Mouse (Mus musculus): ENCODE measurements around the gene Mettl21e. TPM values are rescaled to one million over a fixed set of nuclear protein-coding genes. Genes with fewer than 3 reads are reported as not detected.

Gene Mettl21e
- polyA plus RNA-seq, 1 experiment from 2014 or later = 0.47 TPM

DNA sequence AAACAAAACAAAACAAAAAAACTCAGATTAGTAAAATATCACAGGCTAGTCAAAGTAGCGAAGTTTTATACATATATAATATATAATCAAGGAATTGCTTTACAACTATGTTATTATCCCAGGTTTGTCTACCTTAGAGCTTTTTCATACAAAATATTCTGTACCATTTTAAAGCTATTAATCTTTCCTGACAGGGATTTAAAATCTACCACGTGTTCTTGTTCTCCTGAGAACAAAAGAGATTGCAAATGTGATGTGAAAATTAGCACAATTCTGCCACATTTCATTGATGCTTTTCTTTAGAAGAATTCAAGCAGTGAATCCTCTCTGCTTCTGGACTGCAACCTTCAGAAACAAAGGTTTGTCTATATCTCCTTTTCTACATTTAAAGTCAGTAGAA, 4.3 kb downstream of the Mettl21e start:
- no peaks in the 10 kb centered on the region for H3K4me1 ChIP-seq (ENCODE audit: control insufficient read depth, low read depth, low read length)
- 42% methylated on average over 2 of the region's 2 CpGs for WGBS (ENCODE audit: insufficient replicate concordance)
- no peaks in the 10 kb centered on the region for H3K36me3 ChIP-seq (ENCODE audit: control insufficient read depth, insufficient read depth)
- H3K9me3 ChIP-seq (replicated peaks; ENCODE audit: control insufficient read depth, low read length) = no peaks in the 10 kb centered on the region
- H3K4me3 ChIP-seq (ENCODE audit: low read depth, low read length) = no peak overlapping the region
- no peak for ATAC-seq (ENCODE audit: low read depth)
- no peak overlapping the region for H3K9ac ChIP-seq (ENCODE audit: low read depth, low read length)
- H3K4me2 ChIP-seq (ENCODE audit: low read depth, low read length) = no peak overlapping the region
- H3K27me3 ChIP-seq (ENCODE audit: control insufficient read depth, insufficient read depth, low read depth, low read length) = no peaks in the 10 kb centered on the region
- no peak overlapping the region for H3K27ac ChIP-seq (ENCODE audit: low read length)

DNA sequence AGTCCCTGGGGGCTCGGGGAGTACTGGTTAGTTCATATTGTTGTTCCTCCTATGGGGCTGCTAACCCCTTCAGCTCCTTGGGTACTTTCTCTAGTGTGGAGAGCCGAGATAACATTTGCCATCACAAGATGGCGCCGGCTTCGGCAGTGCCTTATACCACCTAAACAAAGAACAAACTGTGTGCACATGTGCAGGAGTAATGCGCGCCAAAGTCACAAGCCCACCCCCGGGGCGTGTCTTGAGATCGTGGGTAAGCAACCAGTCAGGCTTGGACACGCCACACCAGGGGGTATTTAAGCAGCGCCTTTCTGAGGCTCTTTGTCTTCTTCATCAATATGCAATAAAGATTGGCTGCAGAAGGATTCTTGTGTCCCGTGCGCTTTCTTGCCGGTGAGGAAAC, 15.9 kb downstream of the Mettl21e start:
- Histone ChIP-seq H3K9ac (ENCODE audit: low read depth, low read length) (no peak overlapping the region), H3K27ac (ENCODE audit: low read length) (no peak overlapping the region), H3K36me3 (ENCODE audit: control insufficient read depth, insufficient read depth) (no peaks in the 10 kb centered on the region), H3K4me2 (ENCODE audit: low read depth, low read length) (no peak overlapping the region), H3K9me3 (replicated peaks; ENCODE audit: control insufficient read depth, low read length) (no peaks in the 10 kb centered on the region), H3K4me3 (ENCODE audit: low read depth, low read length) (no peak overlapping the region), H3K4me1 (ENCODE audit: control insufficient read depth, low read depth, low read length) (no peaks in the 10 kb centered on the region), H3K27me3 (ENCODE audit: control insufficient read depth, insufficient read depth, low read depth, low read length) (0 out of 2 replicates have a peak, but pooled peaks cover 4% of the 10 kb centered on the region)
- 76% methylated on average over 15 of the region's 15 CpGs for WGBS (ENCODE audit: insufficient replicate concordance)
- ATAC-seq (ENCODE audit: low read depth) = no peak

DNA sequence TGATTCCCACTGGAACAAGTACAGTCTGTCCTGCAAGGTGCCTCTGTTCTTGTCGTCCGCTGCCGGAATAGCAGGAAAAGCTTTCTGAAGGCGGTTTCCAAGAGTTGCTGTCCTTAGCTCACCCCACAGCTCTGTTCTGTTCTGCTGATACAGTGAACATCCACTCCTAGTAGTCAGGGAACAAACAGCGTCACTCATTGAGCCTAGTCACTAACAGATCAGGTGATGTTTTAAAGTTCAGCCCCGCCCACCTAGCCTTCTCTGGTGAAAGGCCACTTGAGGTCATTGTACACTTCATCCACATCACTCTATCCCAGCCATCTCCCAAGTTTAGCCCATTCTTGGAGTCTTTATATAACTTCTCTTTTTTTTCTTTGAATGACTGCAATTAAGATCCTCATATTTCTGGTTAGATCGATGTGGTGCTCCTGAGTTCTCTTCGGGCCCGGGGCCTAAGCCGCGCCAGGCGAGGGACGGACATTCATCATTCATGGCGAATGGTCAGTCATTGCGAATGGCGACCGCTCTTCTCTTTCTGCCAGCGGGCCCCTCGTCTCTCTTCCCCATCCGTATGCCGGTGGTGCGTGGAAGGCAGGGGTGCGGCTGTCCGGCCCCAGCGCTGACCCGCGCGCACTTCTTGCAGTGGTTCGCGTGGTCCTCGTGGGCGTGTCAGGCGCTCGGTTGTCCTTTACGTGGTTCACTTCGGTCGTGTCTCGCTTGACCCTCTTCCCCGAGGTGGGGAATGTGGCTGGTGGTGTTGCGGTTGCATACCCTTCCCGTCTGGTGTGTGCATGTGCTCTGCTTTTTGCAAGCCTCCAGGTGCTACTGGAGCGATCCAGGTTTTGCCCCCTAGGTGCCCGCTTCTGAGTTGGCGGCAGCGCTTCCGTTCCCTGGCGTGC, 20.2 kb downstream of the Mettl21e start:
- Histone ChIP-seq H3K27ac (ENCODE audit: low read length) (no peak overlapping the region), H3K4me1 (ENCODE audit: control insufficient read depth, low read depth, low read length) (no peaks in the 10 kb centered on the region), H3K4me3 (ENCODE audit: low read depth, low read length) (peak overlapping the region; percentile 18; the same call in 1 of the 2 replicates), H3K9me3 (replicated peaks; ENCODE audit: control insufficient read depth, low read length) (no peaks in the 10 kb centered on the region), H3K36me3 (ENCODE audit: control insufficient read depth, insufficient read depth) (no peaks in the 10 kb centered on the region), H3K9ac (ENCODE audit: low read depth, low read length) (no peak overlapping the region), H3K4me2 (ENCODE audit: low read depth, low read length) (peak overlapping the region; percentile 43), H3K27me3 (ENCODE audit: control insufficient read depth, insufficient read depth, low read depth, low read length) (0 out of 2 replicates have a peak, but pooled peaks cover 4% of the 10 kb centered on the region)
- peak; percentile 39; the same call in 1 of the 2 replicates for ATAC-seq (ENCODE audit: low read depth)
- WGBS (ENCODE audit: insufficient replicate concordance) = 15% methylated on average over 47 of the region's 47 CpGs

DNA sequence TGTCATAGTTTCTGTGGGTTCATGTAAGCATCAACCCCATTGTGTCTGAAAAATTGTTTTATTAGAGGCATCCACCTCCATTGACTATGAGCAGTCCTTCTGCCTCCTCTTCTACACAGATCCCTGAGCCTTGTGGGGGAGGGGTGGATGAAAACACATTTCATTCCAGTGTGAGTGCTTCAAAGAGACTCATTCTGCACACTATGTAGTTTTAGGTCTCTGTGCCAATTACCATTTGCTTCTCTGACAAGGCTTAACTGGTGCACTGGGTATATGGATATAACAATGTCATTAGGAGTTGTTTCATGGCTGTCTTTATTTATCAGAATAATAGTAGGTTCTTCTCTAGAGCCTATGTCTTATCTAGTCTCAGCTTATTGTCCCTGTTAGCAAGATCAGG, 32.4 kb downstream of the Mettl21e start:
- no peak overlapping the region for H3K4me2 ChIP-seq (ENCODE audit: low read depth, low read length)
- H3K4me3 ChIP-seq (ENCODE audit: low read depth, low read length) = no peak overlapping the region
- no peaks in the 10 kb centered on the region for H3K4me1 ChIP-seq (ENCODE audit: control insufficient read depth, low read depth, low read length)
- no peak for ATAC-seq (ENCODE audit: low read depth)
- no peaks in the 10 kb centered on the region for H3K36me3 ChIP-seq (ENCODE audit: control insufficient read depth, insufficient read depth)
- H3K27ac ChIP-seq (ENCODE audit: low read length) = no peak overlapping the region
- H3K9ac ChIP-seq (ENCODE audit: low read depth, low read length) = no peak overlapping the region
- no peaks in the 10 kb centered on the region for H3K27me3 ChIP-seq (ENCODE audit: control insufficient read depth, insufficient read depth, low read depth, low read length)
- H3K9me3 ChIP-seq (replicated peaks; ENCODE audit: control insufficient read depth, low read length) = no peaks in the 10 kb centered on the region

DNA sequence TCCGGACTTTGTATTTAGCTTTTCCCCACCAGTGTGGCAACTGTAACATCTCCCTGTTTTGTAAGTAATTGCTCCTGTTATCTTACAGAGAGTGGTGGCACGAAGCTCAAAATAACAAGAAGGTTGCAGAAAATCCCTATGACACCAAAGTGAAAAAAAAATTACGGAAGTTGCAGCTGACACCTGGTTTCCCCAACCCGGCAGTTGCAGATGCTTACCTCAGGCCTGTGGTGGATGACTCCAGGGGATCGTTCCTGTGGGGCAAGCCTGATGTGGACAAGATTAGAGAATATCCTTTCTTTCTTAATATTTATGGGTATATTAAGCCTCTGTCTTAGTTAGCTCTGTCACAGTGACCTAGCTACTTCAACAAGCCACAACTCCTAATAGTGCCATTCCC, 40.7 kb downstream of the Mettl21e start:
- H3K4me3 ChIP-seq (ENCODE audit: low read depth, low read length) = no peak overlapping the region
- WGBS (ENCODE audit: insufficient replicate concordance) = 77% methylated on average over 5 of the region's 5 CpGs

DNA sequence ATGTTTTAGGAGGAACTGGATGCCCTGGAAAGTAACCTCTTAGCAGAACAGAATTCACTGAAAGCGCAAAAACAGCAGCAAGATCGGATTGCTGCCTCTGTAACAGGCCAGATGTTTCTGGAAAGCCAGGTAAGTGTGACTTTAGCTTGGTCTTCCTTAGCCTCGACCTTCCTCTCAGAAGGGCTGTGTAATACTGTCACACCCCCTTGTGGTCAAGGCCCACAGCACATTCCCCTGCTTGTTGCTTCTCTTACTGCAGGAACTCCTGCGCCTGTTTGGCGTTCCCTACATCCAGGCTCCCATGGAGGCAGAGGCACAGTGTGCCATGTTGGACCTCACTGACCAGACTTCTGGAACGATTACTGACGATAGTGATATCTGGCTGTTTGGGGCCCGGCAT, 44.9 kb downstream of the Mettl21e start:
- Histone ChIP-seq H3K4me3 (ENCODE audit: low read depth, low read length) (no peak overlapping the region), H3K27ac (ENCODE audit: low read length) (no peak overlapping the region)
- 75% methylated on average over 8 of the region's 8 CpGs for WGBS (ENCODE audit: insufficient replicate concordance)

More for the DNA sequence above, 40.7 kb downstream of the Mettl21e start:
- Histone ChIP-seq H3K4me1 (ENCODE audit: control insufficient read depth, low read depth, low read length) (no peaks in the 10 kb centered on the region), H3K9ac (ENCODE audit: low read depth, low read length) (no peak overlapping the region), H3K4me2 (ENCODE audit: low read depth, low read length) (no peak overlapping the region), H3K27me3 (ENCODE audit: control insufficient read depth, insufficient read depth, low read depth, low read length) (no peaks in the 10 kb centered on the region), H3K9me3 (replicated peaks; ENCODE audit: control insufficient read depth, low read length) (no peaks in the 10 kb centered on the region), H3K36me3 (ENCODE audit: control insufficient read depth, insufficient read depth) (peaks cover 2% of the 10 kb centered on the region), H3K27ac (ENCODE audit: low read length) (no peak overlapping the region)
- no peak for ATAC-seq (ENCODE audit: low read depth)

DNA sequence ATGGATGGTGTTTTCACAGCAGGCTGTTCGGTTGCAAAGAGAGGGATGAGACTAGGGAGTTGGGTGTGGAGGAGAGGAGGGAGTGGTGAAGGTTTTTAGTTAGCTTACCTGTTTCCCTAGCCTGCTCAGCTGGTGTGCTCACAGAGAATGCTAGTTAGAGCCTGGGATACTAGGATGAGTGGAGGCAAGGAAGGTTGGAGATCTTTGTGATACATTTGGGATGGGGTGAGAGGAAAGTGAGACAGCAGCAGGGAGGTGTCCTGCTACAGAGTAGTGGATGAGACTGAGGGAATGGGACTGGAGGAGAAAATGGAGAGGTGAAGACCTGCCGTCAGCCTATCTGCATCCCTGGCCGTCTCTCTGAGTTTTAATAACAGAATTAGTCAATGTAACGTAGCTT, 46.1 kb downstream of the Mettl21e start:
- no peaks in the 10 kb centered on the region for H3K9me3 ChIP-seq (replicated peaks; ENCODE audit: control insufficient read depth, low read length)
- H3K4me1 ChIP-seq (ENCODE audit: control insufficient read depth, low read depth, low read length) = no peaks in the 10 kb centered on the region
- no peak overlapping the region for H3K4me3 ChIP-seq (ENCODE audit: low read depth, low read length)
- no peak overlapping the region for H3K4me2 ChIP-seq (ENCODE audit: low read depth, low read length)
- no peaks in the 10 kb centered on the region for H3K27me3 ChIP-seq (ENCODE audit: control insufficient read depth, insufficient read depth, low read depth, low read length)
- 73% methylated on average over 4 of the region's 4 CpGs for WGBS (ENCODE audit: insufficient replicate concordance)
- ATAC-seq (ENCODE audit: low read depth) = no peak
- H3K27ac ChIP-seq (ENCODE audit: low read length) = no peak overlapping the region
- no peak overlapping the region for H3K9ac ChIP-seq (ENCODE audit: low read depth, low read length)
- H3K36me3 ChIP-seq (ENCODE audit: control insufficient read depth, insufficient read depth) = peaks cover 10% of the 10 kb centered on the region

More for the DNA sequence above, 44.9 kb downstream of the Mettl21e start:
- Histone ChIP-seq H3K4me2 (ENCODE audit: low read depth, low read length) (no peak overlapping the region), H3K4me1 (ENCODE audit: control insufficient read depth, low read depth, low read length) (no peaks in the 10 kb centered on the region), H3K9me3 (replicated peaks; ENCODE audit: control insufficient read depth, low read length) (no peaks in the 10 kb centered on the region), H3K9ac (ENCODE audit: low read depth, low read length) (no peak overlapping the region), H3K36me3 (ENCODE audit: control insufficient read depth, insufficient read depth) (peaks cover 5% of the 10 kb centered on the region), H3K27me3 (ENCODE audit: control insufficient read depth, insufficient read depth, low read depth, low read length) (no peaks in the 10 kb centered on the region)
- ATAC-seq (ENCODE audit: low read depth) = no peak

DNA sequence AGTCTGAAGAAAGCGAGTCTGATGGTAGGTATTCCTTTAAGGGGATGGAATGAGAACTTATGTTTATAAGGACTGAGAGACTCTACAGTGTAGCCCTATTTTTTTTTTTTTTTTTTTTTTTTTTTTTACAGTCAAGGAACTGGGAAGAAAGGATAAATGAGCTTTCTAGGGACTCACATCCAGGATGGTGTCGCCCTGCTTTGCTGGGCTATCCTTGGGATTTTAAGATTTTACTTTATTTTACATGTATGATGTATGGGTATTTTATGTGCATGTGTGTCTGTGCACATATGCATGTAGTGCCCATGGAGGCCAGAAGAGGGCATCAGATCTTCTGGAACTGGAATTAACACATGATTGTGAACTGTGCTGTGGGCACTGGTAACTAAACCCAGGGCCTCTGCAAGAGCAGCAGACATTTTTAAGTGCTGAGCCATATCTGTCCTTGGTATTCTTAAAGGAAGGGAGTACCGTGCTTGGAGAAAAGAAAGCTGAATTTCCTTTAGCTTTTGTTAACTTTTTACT, 50.8 kb downstream of the Mettl21e start:
- Histone ChIP-seq H3K4me1 (ENCODE audit: control insufficient read depth, low read depth, low read length) (no peaks in the 10 kb centered on the region), H3K36me3 (ENCODE audit: control insufficient read depth, insufficient read depth) (peaks cover 17% of the 10 kb centered on the region), H3K4me2 (ENCODE audit: low read depth, low read length) (no peak overlapping the region), H3K27me3 (ENCODE audit: control insufficient read depth, insufficient read depth, low read depth, low read length) (no peaks in the 10 kb centered on the region), H3K9ac (ENCODE audit: low read depth, low read length) (no peak overlapping the region), H3K9me3 (replicated peaks; ENCODE audit: control insufficient read depth, low read length) (no peaks in the 10 kb centered on the region), H3K27ac (ENCODE audit: low read length) (no peak overlapping the region), H3K4me3 (ENCODE audit: low read depth, low read length) (no peak overlapping the region)
- 71% methylated on average over 3 of the region's 3 CpGs for WGBS (ENCODE audit: insufficient replicate concordance)
- no peak for ATAC-seq (ENCODE audit: low read depth)

DNA sequence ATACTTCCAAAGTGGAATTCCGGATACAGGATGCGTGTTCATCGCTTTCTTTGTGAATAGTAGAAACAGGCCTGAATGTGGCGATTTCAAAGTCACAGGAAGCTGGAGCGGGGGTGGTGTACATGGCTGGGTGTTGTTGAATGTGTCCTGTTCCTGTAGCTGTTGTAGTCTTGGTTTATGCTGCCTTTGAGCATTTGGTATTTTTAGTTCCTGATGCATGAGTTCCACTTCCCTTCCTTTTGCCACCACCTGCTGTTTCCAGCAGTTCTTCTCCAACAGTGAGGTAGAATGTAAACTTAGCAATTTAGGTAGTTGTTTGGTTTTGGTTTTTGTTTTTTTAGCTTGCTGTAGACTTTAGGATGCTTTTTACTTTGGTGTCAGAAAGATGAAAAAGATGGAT, 56.4 kb downstream of the Mettl21e start:
- Histone ChIP-seq H3K27me3 (ENCODE audit: control insufficient read depth, insufficient read depth, low read depth, low read length) (no peaks in the 10 kb centered on the region), H3K36me3 (ENCODE audit: control insufficient read depth, insufficient read depth) (peaks cover 12% of the 10 kb centered on the region), H3K9ac (ENCODE audit: low read depth, low read length) (no peak overlapping the region), H3K4me1 (ENCODE audit: control insufficient read depth, low read depth, low read length) (no peaks in the 10 kb centered on the region), H3K4me3 (ENCODE audit: low read depth, low read length) (no peak overlapping the region), H3K27ac (ENCODE audit: low read length) (no peak overlapping the region), H3K4me2 (ENCODE audit: low read depth, low read length) (no peak overlapping the region), H3K9me3 (replicated peaks; ENCODE audit: control insufficient read depth, low read length) (no peaks in the 10 kb centered on the region)
- 80% methylated on average over 5 of the region's 5 CpGs for WGBS (ENCODE audit: insufficient replicate concordance)
- ATAC-seq (ENCODE audit: low read depth) = no peak
